ENCODE assay signal across 8 mouse cellular contexts in the genomic region with DNA sequence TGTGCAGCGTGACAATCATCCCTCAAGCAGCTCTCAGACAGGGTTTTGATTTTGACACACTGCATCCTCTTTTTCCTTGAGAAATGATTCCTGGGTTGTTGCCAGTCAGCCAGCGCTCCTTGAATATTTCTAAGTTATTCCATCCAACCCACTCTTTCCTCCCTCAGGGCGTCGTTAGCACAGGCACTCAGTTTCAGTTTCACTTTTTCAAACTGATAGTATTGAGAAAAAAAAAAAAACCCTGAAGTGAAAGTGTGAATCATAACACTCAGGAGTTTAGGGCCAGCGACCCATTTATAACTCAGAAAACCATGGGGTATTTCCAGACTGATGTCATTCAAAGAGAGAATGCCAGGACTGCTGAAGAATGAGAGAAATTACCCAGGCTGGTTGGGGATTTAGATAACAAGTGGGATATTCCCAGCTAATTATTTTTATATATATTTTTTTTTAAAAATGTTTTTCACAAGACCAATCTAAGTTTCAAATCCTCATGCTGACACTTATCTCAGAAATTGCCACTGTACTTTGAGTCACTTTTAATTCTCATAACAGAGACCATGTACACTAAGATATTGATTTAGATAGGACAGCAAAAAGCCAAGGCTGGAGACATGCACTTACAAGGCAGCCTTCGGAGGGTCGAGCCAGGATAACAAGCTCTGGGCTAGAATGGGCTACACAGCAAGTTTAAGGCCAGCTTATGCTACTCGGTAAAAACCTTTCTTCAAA.
A peak's percentile ranks its signal among the peaks of the same experiment; 100 is the strongest.
DNase-seq lines count a peak whose midpoint lies in the region; ATAC-seq and TF ChIP-seq lines count a peak whose summit lies in the region.

No protein-coding gene starts in this region.

- intact Hi-C loops in heart, postnatal 10 days (cut with DNase I), result no loop called here

- no peak for ATAC-seq in cerebellum, adult (ENCODE audit: insufficient number of reproducible peaks, low FRiP score, low TSS enrichment)
- no peak; the same call in 1 of the 2 replicates for ATAC-seq in midbrain, postnatal 0 days (ENCODE audit: low FRiP score)

- no peak overlapping the region for H3K27ac ChIP-seq in midbrain, postnatal 0 days (ENCODE audit: low read depth, low read length)

- H3K36me3 ChIP-seq in midbrain, postnatal 0 days (ENCODE audit: insufficient read depth, low read length), result no peaks in the 10 kb centered on the region

- no peaks in the 10 kb centered on the region for H3K27me3 ChIP-seq in midbrain, postnatal 0 days (ENCODE audit: insufficient read depth, low read length)

- H3K9ac ChIP-seq in midbrain, postnatal 0 days (replicated peaks; ENCODE audit: low read length, poor library complexity, severe bottlenecking), result no peak overlapping the region

- no peak overlapping the region for H3K4me2 ChIP-seq in midbrain, postnatal 0 days (ENCODE audit: low read depth, low read length, poor library complexity, severe bottlenecking)

- H3K9me3 ChIP-seq in midbrain, postnatal 0 days (ENCODE audit: low read length), result no peaks in the 10 kb centered on the region

- TF ChIP-seq CTCF in midbrain, postnatal 0 days (IDR thresholded peaks at IDR 0.05), result no peak

- DNase-seq in cerebellum, postnatal 10 days, result peak; percentile 26 to 38
- DNase-seq in 416B (ENCODE audit: low read depth), result peak; percentile 69
- DNase-seq in c-Kit-positive CD71-positive TER-119-negative erythroid progenitor cells, embryonic 14.5 days (ENCODE audit: low read depth), result peak; percentile 1
- DNase-seq in heart, postnatal 10 days, result peak; percentile 19 to 34
- peak; percentile 20 to 23 for DNase-seq in left cerebral cortex, adult 18-20 months (ENCODE audit: low spot score in 2 of 2)
- DNase-seq in midbrain, postnatal 0 days (ENCODE audit: low spot score), result peak; percentile 10
- DNase-seq in neural tube, embryonic 10.5 days (ENCODE audit: extremely low spot score, low spot score), result no peak

- no peaks in the 10 kb centered on the region for H3K4me1 ChIP-seq in midbrain, postnatal 0 days (ENCODE audit: insufficient read depth, low read length)

- no peak overlapping the region for H3K4me3 ChIP-seq in midbrain, postnatal 0 days (ENCODE audit: low read depth, low read length)

- WGBS in midbrain, postnatal 0 days, result 53% methylated on average over 8 of the region's 8 CpGs
